Mouse (Mus musculus): ENCODE data around the gene Spata32.

Spata32 gene

GRCm38 (mm10) chr11:103202376-103202775 lies 15.9 kb downstream of the Spata32 start:
- no peak for DNase-seq (ENCODE audit: low spot score in 2 of 2)

GRCm38 (mm10) chr11:103201664-103202063 lies 16.6 kb downstream of the Spata32 start:
- peak; percentile 75 to 81 for DNase-seq (ENCODE audit: low spot score in 2 of 2)

- peak; percentile 63 to 69 for DNase-seq (ENCODE audit: low spot score in 2 of 2)
These were observed 19.1 kb downstream of the Spata32 start for GRCm38 (mm10) chr11:103198911-103199803.

- no peak for DNase-seq (ENCODE audit: low spot score in 2 of 2)
These were observed 19.9 kb downstream of the Spata32 start for GRCm38 (mm10) chr11:103198339-103198738.

- no peak for DNase-seq (ENCODE audit: low spot score in 2 of 2)
These were observed 20.9 kb downstream of the Spata32 start for GRCm38 (mm10) chr11:103197340-103197739.

GRCm38 (mm10) chr11:103195656-103196055 lies 22.6 kb downstream of the Spata32 start:
- no peak for DNase-seq (ENCODE audit: low spot score in 2 of 2)

GRCm38 (mm10) chr11:103195236-103195635 lies 23.0 kb downstream of the Spata32 start:
- no peak for DNase-seq (ENCODE audit: low spot score in 2 of 2)

GRCm38 (mm10) chr11:103193825-103194168 lies 24.4 kb downstream of the Spata32 start:
- no peak for DNase-seq (ENCODE audit: low spot score in 2 of 2)

GRCm38 (mm10) chr11:103192956-103193824 lies 25.0 kb downstream of the Spata32 start:
- DNase-seq (ENCODE audit: low spot score in 2 of 2): peak in 1 of 2 experiments; percentile 68

GRCm38 (mm10) chr11:103192230-103192955 lies 25.8 kb downstream of the Spata32 start:
- DNase-seq (ENCODE audit: low spot score in 2 of 2): peak in 1 of 2 experiments; percentile 39

- no peak for DNase-seq (ENCODE audit: low spot score in 2 of 2)
These were observed 33.3 kb downstream of the Spata32 start for GRCm38 (mm10) chr11:103184891-103185290.

- no peak for DNase-seq (ENCODE audit: low spot score in 2 of 2)
These were observed 36.3 kb downstream of the Spata32 start for GRCm38 (mm10) chr11:103181911-103182310.

GRCm38 (mm10) chr11:103181349-103181748 lies 36.9 kb downstream of the Spata32 start:
- no peak for DNase-seq (ENCODE audit: low spot score in 2 of 2)

GRCm38 (mm10) chr11:103180426-103180825 lies 37.8 kb downstream of the Spata32 start:
- DNase-seq (ENCODE audit: low spot score in 2 of 2): no peak

GRCm38 (mm10) chr11:103178748-103179147 lies 39.5 kb downstream of the Spata32 start:
- DNase-seq (ENCODE audit: low spot score in 2 of 2): no peak

- no peak for DNase-seq (ENCODE audit: low spot score in 2 of 2)
These were observed 40.3 kb downstream of the Spata32 start for GRCm38 (mm10) chr11:103177815-103178485.

GRCm38 (mm10) chr11:103177216-103177615 lies 41.0 kb downstream of the Spata32 start:
- no peak for DNase-seq (ENCODE audit: low spot score in 2 of 2)

- DNase-seq (ENCODE audit: low spot score in 2 of 2): no peak
These were observed 41.7 kb downstream of the Spata32 start for GRCm38 (mm10) chr11:103176510-103176909.

GRCm38 (mm10) chr11:103175688-103176442 lies 42.4 kb downstream of the Spata32 start:
- DNase-seq (ENCODE audit: low spot score in 2 of 2): no peak

- DNase-seq (ENCODE audit: low spot score in 2 of 2): no peak
These were observed 43.3 kb downstream of the Spata32 start for GRCm38 (mm10) chr11:103174891-103175391.

Data from frontal cortex, postnatal 10 days (tissue).